Mouse (Mus musculus) heart, postnatal 36 days (tissue): Measurements from ENCODE around the gene Gpx1. TPM values are rescaled to one million over a fixed set of nuclear protein-coding genes. Genes with fewer than 3 reads are reported as not detected.

Experiments
- DNase-seq, 2 experiments: peaks; one replicate each; pipeline ENCODE4 v3.0.0; 2021 to 2022
- intact Hi-C: fragments of 180-260 bp; cut with DNase I; formaldehyde crosslinking; loops from one replicate; pipeline ENCODE4 v1.15.1; 2025
- total RNA-seq, 2 experiments: library from RNA; stranded (reverse); gene quantifications; 2 replicates each; pipeline ENCODE4 v1.2.3; 2021

Gene Gpx1
- total RNA-seq, 2 experiments from 2014 or later: 103 to 108 TPM

GRCm38 (mm10) chr9:108389220-108389619 is 50.5 kb downstream of the Gpx1 start:
- intact Hi-C loops: no loop called here
- DNase-seq: no peak

Other genes with a start within 250 kb of the Gpx1 start
- 10 to 100 TPM; 38.6 to 50.2 TPM for gene Apeh, start 244.3 kb upstream of the Gpx1 start, total RNA-seq
- under 1 TPM in 1 of 2 experiments, not detected in 1; 0.03 TPM for gene Bsn, start 148.5 kb upstream of the Gpx1 start, total RNA-seq
- 100 to 1,000 TPM; 320 to 353 TPM for gene Dag1, start 74.9 kb upstream of the Gpx1 start, total RNA-seq
- gene Nicn1, start 48.5 kb upstream of the Gpx1 start, total RNA-seq: 10 to 100 TPM; 21.3 to 21.5 TPM
- 1 to 10 TPM; 4.0 to 5.2 TPM for gene Amt, start 42.0 kb upstream of the Gpx1 start, total RNA-seq
- gene Rhoa, start 32.8 kb upstream of the Gpx1 start, total RNA-seq: 100 to 1,000 TPM; 237 to 241 TPM
- gene Tcta, start 32.7 kb upstream of the Gpx1 start, total RNA-seq: 10 to 100 TPM; 59.3 to 62.3 TPM
- gene Usp4, start 8.9 kb downstream of the Gpx1 start, total RNA-seq: 10 to 100 TPM; 69.7 to 74.8 TPM
- under 1 TPM; 0.49 to 0.83 TPM for gene 1700102P08Rik, start 53.9 kb downstream of the Gpx1 start, total RNA-seq
- not detected for gene Ccdc36, start 89.6 kb downstream of the Gpx1 start, total RNA-seq
- not detected for gene BC048562, start 97.6 kb downstream of the Gpx1 start, total RNA-seq
- 10 to 100 TPM; 22.9 to 24.1 TPM for gene Ccdc71, start 121.6 kb downstream of the Gpx1 start, total RNA-seq
- 1 to 10 TPM; 6.8 to 8.9 TPM for gene Klhdc8b, start 122.7 kb downstream of the Gpx1 start, total RNA-seq
- gene Lamb2, start 140.8 kb downstream of the Gpx1 start, total RNA-seq: 100 to 1,000 TPM; 344 to 366 TPM
- gene Usp19, start 151.7 kb downstream of the Gpx1 start, total RNA-seq: 100 to 1,000 TPM in 1 of 2 experiments, 10 to 100 TPM in 1; 99.1 to 105 TPM
- gene Qars, start 168.8 kb downstream of the Gpx1 start, total RNA-seq: 10 to 100 TPM; 78.8 to 82.3 TPM
- gene Qrich1, start 177.9 kb downstream of the Gpx1 start, total RNA-seq: 10 to 100 TPM; 60.4 to 60.5 TPM
- gene Impdh2, start 221.4 kb downstream of the Gpx1 start, total RNA-seq: 10 to 100 TPM; 48.7 to 52.2 TPM
- gene Ndufaf3, start 228.5 kb downstream of the Gpx1 start, total RNA-seq: 10 to 100 TPM; 69.2 to 76.5 TPM
- gene Dalrd3, start 231.0 kb downstream of the Gpx1 start, total RNA-seq: 10 to 100 TPM; 21.2 to 24.3 TPM
- gene Wdr6, start 239.8 kb downstream of the Gpx1 start, total RNA-seq: 10 to 100 TPM; 12.1 to 19.5 TPM